Mouse (Mus musculus) urinary bladder, postnatal 14 days (tissue): ENCODE measurements around the gene Klhdc8b.
A peak's percentile ranks its signal among the peaks of the same experiment; 100 is the strongest.

Experiments
- DNase-seq: peaks from one replicate; pipeline ENCODE4 v3.0.0; 2021; ENCODE audit warnings: low spot score

Klhdc8b gene

DNA sequence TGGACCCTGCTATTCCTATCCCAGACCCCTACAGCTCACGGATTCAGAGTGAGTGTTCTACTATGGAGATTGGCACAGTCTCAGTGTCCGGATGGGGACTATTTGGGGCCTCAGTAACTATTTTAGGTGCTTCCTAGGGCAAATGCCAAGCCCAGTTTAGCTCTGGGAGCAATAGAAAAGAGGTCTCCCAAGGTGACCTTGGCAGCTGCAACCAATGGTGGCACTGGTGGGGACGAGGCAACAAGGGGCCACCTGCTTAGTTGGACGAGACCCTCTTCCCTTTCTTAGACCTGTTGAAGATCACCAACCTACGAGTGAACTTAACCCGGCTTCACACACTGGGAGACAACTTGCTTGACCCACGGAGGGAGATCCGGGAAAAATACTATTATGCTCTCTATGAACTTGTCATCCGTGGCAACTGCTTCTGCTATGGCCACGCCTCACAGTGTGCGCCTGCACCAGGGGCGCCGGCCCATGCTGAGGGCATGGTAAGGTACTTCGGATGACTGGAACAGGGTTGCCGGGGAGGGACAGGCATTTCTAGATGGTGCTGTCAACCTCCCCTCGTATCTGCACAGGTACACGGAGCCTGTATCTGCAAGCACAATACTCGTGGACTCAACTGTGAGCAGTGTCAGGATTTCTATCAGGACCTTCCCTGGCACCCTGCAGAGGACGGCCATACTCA is 20.3 kb upstream of the Klhdc8b start:
- DNase-seq = no peak

DNA sequence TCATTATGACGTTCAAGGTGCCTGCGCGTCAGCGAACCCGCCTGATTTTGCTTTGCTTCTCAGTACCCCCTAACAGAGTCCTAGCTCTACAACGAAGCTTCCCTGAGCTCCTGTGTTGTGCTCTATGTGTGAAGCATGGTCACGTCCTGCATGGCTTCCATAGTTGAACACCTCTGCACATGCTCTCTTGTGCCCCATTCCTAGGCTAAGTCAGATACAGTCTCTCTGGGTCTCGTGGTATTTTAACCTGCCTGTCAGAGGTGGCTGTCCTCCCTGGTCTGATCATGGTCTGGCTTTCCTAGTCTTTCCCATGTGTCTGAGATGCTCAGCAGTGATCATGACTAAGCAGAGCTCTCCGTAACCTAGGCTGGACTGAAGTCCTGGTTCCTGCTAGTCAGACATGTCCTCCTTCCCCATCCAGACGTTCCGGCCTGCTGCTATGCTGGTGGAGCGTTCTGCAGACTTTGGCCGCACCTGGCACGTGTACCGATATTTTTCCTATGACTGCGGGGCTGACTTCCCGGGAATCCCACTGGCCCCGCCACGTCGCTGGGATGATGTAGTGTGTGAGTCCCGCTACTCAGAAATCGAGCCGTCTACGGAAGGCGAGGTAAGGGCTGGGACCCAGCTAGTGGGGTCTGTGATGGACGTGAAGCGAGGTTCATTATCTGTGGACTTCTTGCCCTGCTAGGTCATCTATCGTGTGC is 19.6 kb upstream of the Klhdc8b start:
- no peak for DNase-seq

DNA sequence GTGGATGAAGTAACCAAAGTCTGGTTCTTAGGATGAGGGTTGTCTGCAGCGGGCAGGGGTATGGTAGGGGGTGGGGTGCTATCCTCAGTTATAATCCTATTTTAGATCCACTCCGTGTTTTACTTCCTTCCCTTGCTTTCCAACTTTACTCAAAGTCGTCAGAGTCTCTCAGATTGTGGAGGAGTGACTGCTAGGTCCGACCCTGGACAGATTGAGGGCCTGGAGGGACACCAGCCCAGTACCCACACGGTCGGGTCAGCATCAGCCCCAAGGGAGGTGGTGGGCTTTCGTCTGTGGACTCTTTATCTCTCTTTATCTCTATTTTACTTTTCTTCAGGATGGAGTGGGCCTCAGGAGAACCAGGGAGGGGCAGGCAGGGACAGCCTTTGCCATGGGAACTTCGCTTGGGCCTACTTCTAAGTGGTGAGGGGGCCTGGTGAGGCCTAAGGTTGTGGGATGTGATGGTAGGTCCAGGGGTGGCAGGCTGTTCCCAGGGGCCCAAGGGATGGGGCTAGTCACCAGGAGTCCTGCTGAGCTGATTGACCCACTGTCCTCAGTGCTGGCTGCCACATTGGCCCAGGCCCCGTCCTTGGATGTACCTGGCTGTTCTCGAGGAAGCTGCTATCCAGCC is 18.5 kb upstream of the Klhdc8b start, which contains the start of gene Lamb2:
Gene Lamb2 (plus strand): TSS at position 16 of the 631 bp plus-strand sequence.
- peak; percentile 33 for DNase-seq

DNA sequence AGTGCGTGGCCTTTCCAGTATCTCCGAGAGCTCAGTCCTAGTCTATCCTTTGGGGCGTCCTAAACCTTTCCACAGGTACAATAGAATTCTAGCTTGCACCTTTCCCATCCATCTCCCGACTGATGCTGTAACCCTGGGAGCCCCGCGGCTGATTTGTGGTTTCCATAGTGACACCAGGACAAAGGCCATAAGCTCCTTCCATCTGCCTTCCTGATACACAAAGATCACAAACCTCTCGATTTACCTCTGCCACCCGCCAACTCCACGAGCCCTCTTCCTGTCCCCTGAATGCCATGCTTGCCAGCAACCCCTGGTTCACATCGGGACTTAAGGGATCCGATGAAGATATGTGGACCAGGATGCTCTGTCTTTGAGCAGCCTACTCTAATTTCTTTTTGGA is 17.9 kb upstream of the Klhdc8b start:
- DNase-seq = no peak

DNA sequence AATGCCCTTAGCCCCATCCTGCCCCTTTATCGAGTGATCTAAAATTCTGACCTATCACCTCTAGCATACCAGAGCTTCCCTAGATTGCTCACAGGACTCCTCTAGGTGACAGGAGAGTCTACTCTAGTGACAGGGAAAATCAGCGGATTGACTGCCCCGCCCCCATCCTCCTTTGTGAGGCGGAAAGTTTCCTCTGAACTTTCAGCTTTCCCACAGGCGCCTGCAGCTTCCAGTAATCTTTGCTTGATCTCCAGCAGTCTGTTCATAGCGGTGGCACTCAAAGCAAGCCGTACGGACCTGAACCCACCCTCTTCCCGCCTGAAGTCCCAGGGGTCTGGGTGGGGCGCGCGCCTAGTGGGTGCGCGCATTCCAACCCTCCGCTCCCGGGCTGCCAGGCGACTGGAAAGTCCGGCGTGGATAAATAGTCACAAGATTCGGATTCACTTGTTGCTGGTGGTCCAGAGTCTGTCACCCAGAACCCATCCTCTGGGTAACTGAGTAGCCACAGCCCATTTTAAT is 17.3 kb upstream of the Klhdc8b start:
- DNase-seq = peak; percentile 81

DNA sequence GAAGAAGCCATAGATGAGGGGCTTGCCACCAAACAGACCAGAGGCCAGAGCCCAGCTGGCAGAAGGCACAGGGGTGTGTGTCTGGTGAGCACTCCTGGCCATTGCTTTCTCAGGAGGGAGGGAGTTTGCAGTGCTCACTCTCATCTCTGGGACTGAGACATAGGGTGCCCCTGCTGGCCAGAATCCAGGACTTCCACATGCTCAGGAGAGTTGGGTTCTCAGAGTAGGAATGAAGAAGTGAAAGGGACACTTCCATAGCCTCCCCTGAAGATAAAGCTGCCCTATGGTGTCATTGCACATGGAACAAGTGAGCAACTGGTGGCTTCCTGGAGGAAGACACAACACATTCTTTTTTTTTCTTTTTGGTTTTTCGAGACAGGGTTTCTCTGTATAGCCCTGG is 13.1 kb upstream of the Klhdc8b start:
- no peak for DNase-seq

DNA sequence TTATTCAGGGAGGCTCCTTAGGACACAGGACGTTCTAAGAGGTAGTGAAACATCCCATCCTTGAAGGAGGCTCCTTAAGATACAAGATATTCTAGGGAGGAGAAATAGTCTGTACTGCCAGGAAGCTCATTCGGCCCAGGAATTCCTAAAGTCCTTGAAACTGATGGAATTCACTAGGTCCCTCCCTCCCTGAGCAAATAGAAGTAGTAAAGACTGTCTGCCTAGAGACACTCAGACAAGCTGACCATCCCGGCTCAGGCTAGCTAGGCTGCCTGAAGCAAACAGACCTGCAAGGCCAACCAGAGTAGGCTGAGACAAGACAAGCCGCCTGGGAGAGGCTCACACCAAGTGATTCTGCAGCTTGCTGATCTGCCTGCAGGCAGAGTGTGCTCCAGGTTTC is 8.5 kb upstream of the Klhdc8b start:
- DNase-seq = no peak

DNA sequence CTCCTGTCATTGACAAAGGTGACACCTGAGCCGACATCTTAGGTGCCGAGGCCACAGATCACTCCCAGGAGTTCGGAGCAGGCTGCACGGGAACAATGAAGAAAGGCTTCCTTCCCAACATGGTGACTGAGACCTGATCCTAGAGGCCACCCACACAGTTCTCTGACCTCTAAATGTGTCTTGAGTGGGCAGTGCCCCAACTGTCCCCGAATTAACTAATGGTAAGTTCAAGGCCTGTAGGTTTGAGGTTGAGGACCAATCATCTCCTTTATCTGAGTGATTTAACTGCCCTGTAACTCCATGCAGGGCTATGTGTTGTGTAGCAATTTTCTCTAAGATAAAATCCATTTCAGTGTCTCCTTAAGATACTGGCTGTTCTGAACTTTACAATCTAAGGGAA is 8.0 kb upstream of the Klhdc8b start:
- no peak for DNase-seq

DNA sequence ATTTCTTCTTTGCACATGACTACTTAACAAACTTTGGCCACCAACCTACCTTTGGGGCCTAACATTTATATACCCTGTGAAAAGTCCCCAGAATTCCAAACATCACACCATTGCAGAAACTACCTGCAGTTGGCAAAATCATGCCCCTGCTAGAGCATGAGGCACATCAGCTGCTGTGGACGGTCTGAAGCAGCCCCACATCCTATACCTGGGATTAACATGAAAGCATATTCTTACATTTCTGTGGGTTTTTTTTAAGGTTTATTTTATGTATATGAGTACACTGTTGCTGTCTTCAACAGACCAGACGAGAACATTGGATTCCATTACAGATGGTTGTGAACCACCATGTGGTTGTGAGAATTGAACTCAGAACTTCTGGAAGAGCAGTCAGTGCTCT is 4.8 kb upstream of the Klhdc8b start:
- no peak for DNase-seq

DNA sequence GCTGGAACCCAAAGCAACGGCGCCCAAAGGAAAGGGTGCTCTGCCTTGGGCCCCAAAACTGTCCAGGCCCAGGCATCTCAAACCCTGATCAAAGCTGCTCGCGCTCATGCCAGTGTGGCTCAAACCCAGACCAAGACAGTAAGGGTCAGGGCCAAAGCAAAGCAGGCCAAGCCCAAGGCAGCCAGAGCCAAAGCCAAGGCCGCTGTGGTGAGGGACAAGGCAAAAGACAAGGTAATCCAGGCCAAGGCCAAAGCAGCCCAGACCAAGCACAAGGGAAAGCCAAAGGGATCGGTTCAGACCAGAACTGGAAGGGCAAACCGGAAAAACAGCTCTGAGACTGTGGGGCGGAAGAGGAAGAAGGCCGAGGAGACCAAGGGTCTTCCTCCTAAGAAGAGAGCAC is 2.3 kb upstream of the Klhdc8b start:
- no peak for DNase-seq

DNA sequence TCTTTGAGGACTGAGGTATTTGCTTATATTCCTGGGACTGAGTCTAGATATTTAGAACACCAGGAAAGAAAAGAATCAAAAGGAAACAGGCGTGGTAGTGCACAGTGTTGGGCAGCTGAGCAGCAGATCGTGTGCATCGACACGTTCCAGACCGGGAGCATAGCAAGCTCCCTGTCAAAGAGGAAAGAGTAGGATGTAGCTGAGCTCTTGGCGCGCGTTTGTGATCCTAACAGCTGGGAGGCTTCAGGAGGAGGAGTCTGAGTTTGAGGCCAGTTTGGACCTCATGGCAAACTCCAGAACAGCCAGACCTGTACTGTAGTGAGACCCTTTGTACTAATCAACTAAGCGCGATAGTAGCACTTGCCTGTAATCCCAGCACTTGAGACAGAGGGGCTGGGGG is 811 bp upstream of the Klhdc8b start:
- DNase-seq = peak; percentile 49

DNA sequence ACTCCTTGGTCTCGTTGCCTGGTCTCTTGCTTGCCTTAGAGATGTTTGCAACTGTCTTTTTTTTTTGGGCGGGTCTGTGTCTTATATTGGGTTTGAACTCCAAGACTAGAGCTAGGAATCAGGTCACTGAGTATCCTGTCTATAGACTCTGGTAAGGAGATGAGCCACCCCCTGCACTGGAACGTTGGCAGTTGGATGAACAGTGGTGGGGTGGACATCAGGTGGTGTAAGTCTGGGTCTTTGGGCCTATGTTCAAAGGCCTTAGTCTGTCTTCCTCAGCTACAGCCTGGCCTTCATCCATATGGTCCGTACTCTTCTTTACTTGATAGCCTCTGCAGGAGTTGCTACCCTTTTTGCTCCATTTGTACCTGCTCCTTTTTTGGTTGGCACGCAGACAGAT is 294 bp upstream of the Klhdc8b start:
- no peak for DNase-seq

DNA sequence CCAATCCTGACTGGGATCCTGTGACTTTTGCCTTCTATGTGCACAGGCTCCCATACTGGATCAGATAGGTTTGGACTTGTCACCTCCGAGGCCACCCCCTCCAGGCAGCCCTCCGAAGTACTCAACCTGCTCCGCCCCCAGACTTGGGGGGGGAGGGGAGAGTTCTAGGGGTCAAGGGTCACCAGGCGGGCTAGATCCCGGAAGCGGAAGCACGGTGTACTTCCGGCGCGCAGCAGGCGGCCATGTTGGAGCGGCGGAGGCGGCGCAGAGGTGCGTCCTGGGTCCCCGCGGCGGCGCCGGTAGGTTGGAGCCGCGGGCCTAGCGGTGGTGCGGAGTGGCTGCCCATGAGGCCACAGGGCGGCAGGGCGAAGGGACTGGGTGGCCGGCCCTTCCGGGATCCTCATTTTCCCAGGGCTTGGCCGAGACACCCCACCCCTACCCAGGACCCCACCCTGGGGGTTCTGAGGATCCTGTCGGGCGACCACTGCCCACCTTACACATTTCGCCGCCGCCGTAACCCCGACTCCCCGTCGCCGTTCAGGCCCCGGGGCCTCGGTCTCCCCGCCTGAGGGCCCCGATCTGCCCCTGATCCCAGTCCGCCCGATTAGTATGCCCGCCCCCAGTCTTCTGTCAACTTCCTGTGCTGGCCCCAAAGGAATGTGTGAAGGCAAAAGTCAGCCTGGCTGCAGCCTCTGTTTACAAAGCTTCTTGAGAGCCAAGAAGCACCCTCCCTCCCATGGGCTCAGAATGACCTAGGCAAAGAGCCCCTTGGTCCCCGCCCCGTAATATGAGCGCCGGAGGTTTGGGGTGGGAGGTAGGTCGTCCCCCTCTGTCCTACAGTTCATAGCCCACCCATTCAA is 832 bp downstream of the Klhdc8b start, which contains the start of gene Ccdc71:
Gene Ccdc71 (plus strand): TSS at position 209 of the 860 bp plus-strand sequence.
- peak; percentile 85 for DNase-seq

DNA sequence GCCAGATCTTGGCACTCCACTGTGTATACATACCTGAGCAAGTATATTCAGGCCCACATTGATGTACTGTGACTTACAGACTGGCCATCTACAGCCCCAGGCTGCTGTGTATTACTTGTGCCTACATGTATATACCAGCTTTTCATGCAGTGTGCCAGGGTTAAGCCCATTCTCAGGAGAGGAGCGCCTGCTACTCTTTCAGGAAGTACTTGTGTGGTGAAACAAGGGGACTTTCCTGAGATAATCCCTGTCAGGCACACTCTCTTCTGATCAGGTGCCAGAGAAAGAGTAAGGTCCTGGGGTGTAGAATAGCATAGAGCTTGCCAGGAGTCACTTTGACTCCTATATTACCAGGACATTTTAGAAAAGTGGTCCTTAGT is 1.5 kb downstream of the Klhdc8b start:
- no peak for DNase-seq

DNA sequence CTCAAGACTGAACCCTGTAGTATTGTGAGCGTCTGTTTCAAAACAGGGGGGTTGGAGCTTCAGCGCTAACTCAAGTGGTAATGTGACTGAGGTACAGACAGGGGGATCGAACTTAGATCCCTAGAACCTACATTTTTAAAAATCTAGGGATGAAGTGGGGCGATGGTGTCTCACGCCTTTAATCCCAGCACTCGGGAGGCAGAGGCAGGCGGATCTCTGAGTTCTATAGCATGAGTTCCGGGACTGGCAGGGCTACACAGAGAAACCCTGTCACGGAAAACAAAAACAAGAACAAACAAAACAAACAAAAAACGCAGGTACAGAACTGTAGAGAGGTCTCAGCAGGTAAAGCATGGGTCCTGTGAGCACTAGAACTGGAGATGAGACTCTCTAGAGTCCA is 4.4 kb downstream of the Klhdc8b start:
- no peak for DNase-seq

DNA sequence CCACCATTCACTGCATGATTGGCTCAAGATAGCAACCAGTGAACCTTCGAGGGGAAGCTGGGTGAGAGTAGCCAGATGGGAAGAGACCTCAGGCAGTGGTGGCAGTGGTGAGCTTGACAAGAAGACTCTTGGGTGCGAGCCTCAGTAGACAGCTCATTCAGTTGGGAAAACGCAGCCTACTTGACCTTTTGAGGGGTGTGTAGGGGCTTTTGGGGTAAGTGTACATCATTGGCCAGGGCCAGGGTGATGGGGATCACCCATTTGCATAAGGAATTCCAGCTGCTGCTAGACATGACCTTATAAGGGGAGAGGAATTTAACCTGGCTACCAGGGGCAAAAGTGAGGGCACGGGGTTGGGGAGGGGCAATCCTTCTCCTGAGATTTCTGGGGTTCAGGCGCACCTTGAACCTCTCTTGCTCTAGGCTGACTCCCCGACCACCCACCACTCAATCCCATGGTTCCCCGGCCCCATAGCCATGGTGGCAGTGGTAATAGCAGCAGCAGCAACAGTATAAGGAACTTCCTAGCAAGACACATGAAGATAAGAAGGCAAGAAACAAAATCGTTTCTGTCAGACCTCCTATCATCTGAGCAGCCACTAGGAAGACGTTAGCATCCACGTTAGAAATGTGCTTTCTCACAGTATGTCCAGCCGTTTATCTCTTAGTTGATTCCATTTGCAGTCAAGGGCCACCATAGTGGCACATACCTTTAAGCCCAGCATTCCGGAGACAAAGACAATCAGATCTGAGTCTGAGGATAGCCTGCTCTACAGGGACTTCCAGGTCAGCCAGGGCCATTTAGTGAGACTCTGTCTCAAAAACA is 5.4 kb downstream of the Klhdc8b start:
- DNase-seq = no peak

DNA sequence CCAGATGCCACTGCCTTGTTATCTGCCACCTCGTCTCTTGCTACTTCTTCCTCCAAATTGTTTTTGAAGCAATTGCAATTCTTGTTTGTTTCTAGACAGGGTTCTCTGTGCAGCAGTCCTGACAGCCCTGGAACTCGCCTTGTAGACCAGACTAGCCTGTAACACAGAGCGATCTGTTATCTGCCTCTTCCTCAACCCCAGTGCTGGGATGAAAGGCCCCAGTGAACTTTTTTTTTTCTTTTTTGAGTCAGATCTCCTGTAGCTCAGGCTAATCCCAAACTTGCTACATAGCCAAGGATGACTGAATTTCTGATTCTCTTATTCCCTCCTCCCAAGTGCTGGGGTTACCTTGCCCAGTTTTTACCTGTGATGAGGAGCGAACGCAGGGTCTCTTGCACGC is 7.0 kb downstream of the Klhdc8b start:
- no peak for DNase-seq

DNA sequence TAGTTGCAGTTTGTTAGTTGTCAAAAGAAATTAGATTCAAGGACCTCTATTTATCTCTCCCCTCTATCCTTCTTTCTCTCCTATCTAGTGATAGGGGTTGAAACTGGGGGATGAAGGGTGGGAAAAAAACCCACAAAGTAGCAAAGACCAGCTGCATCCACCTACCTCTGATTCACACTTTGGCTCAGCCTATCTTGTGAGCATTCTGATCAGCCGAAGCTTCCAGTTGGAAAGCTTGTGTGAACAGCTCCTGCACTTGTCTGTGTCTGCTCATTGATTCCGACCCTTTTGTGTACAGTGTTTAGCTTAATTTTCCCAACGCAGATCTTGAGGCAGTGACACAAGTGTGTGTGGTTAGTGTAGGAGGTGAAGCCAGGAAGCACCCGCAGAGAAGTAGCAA is 7.9 kb downstream of the Klhdc8b start:
- DNase-seq = no peak

DNA sequence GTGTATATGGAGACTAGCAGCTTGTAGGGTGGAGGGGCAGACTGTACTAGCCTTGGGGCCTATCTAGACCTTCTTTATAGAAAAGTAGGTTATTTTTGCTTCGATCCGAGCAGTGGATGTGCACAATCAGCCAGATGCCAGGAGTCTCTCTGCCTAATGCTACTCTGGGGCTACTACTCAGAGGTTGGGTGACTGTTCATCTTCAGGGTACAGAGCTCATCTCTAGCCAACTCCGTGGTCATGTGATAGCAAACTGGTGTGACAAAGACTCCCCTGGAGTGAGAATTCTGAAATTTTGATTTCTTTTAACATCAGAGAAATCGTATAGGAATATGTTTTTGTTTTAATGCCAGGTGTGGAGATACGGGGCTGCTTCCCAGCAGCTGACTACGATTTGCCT is 8.5 kb downstream of the Klhdc8b start:
- DNase-seq = no peak

DNA sequence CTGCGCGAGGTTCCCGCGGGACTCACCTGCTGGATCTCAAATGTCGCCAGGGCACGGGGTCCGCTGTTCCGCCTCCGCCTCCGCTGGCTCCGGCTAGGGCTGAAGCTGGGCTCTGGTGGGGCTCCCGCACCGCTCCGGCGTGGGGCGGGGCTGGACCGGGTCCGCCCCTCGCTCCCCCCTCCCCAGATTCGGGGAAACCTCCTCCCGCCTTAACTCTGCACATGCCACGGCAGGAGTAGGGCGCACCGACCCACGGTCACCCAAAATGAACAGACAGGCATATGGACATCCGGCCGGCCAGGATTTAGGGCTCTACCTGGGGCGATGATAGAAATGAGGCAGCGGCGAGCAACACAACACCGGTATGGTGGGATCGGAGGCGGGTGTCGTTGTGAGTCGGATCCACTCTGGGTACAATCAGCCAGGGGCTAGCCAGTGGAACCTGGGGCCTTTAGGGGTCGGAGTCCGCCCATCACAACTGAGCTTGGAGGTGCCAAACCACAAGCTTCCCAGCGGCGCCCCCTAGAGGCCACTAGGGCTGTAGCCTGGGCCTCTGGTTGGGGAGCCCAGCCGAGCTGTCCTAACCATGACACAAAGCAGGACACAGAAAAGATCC is 9.0 kb downstream of the Klhdc8b start:
- peak; percentile 89 for DNase-seq
